Mouse (Mus musculus) liver, embryonic 12.5 days (tissue): ENCODE measurements around the gene Gnat1. TPM values are rescaled to one million over a fixed set of nuclear protein-coding genes. Genes with fewer than 3 reads are reported as not detected.

Experiments used
- ATAC-seq: fragments of 200-750 bp; cut with Nextera tagmentation; 2 replicates; pipeline ENCODE4 v1.8.0; 2017; ENCODE audit warnings: moderate number of reproducible peaks, mild to moderate bottlenecking, moderate library complexity
- H3K27ac ChIP-seq: fragments of 300-500 bp; sonication (generic); 2 replicates; pipeline ENCODE4 v1.5.1; 2016; ENCODE audit warnings: mild to moderate bottlenecking
- H3K27me3 ChIP-seq: fragments of 300-500 bp; sonication (generic); replicated peaks from 2 replicates; pipeline ENCODE4 v1.6.1; 2016; ENCODE audit warnings: mild to moderate bottlenecking, moderate library complexity
- H3K36me3 ChIP-seq: fragments of 300-500 bp; sonication (generic); 2 replicates; pipeline ENCODE4 v1.6.1; 2016; ENCODE audit warnings: mild to moderate bottlenecking, moderate library complexity
- H3K4me1 ChIP-seq: fragments of 300-500 bp; sonication (generic); 2 replicates; pipeline ENCODE4 v1.6.1; 2016
- H3K4me2 ChIP-seq: fragments of 300-500 bp; sonication (generic); 2 replicates; pipeline ENCODE4 v1.6.1; 2016; ENCODE audit warnings: mild to moderate bottlenecking, moderate library complexity
- H3K4me3 ChIP-seq: fragments of 300-500 bp; sonication (generic); 2 replicates; pipeline ENCODE4 v1.5.1; 2016; ENCODE audit warnings: mild to moderate bottlenecking, moderate library complexity
- H3K9ac ChIP-seq: fragments of 300-500 bp; sonication (generic); 2 replicates; pipeline ENCODE4 v1.6.1; 2016; ENCODE audit warnings: mild to moderate bottlenecking, moderate library complexity
- H3K9me3 ChIP-seq: fragments of 300-500 bp; sonication (generic); replicated peaks from 2 replicates; pipeline ENCODE4 v1.6.1; 2016; ENCODE audit warnings: mild to moderate bottlenecking, moderate library complexity
- WGBS: fragments of 180-500 bp; shearing (Covaris S2); methylation state at CpG from one replicate; pipeline ENCODE4 v1.1.7; 2016; ENCODE audit not compliant: insufficient replicate concordance; 5-methylcytosine and 5-hydroxymethylcytosine counted together
- polyA plus RNA-seq: library from polyadenylated mRNA; unstranded; fragments of >200 nt; fragmentation: Nextera tagmentation; extraction: Ambion mirVana; gene quantifications from 2 replicates; pipeline ENCODE4 v1.2.1, GENCODE M21; 2016

Gene Gnat1
- 1.9 and 2.4 TPM in 2 replicates for polyA plus RNA-seq

- Histone ChIP-seq H3K27ac (no peak within 1 kb of the TSS), H3K9ac (no peak within 1 kb of the TSS), H3K9me3 (no peaks in the 10 kb centered on the region), H3K36me3 (no peaks in the 10 kb centered on the region), H3K4me3 (no peak within 1 kb of the TSS), H3K27me3 (peaks cover 80% of the 10 kb centered on the region), H3K4me1 (peaks cover 20% of the 10 kb centered on the region), H3K4me2 (no peak within 1 kb of the TSS)
- no peak for ATAC-seq
- WGBS = 35% methylated on average over 5 of the region's 5 CpGs
Observed at GRCm38 (mm10) chr9:107679501-107679900, at the start of gene Gnat1. Gene Gnat1, minus strand, starts transcription at chr9:107679712.

- 28% methylated on average over 6 of the region's 6 CpGs for WGBS
- H3K4me1 ChIP-seq = peaks cover 34% of the 10 kb centered on the region
- H3K4me2 ChIP-seq = no peak overlapping the region
- H3K36me3 ChIP-seq = no peaks in the 10 kb centered on the region
- no peak overlapping the region for H3K9ac ChIP-seq
- H3K27ac ChIP-seq = no peak overlapping the region
- peaks cover 12% of the 10 kb centered on the region for H3K27me3 ChIP-seq
- ATAC-seq = no peak
- no peaks in the 10 kb centered on the region for H3K9me3 ChIP-seq
- no peak overlapping the region for H3K4me3 ChIP-seq
Observed at GRCm38 (mm10) chr9:107728919-107729670, 49.6 kb upstream of the Gnat1 start.

GRCm38 (mm10) chr9:107727041-107727440, 47.5 kb upstream of the Gnat1 start:
- peaks cover 31% of the 10 kb centered on the region for H3K27me3 ChIP-seq
- H3K9ac ChIP-seq = no peak overlapping the region
- no peak overlapping the region for H3K4me2 ChIP-seq
- H3K9me3 ChIP-seq = no peaks in the 10 kb centered on the region
- peaks cover 48% of the 10 kb centered on the region for H3K4me1 ChIP-seq
- H3K4me3 ChIP-seq = no peak overlapping the region
- ATAC-seq = no peak
- 58% methylated on average over 3 of the region's 3 CpGs for WGBS
- no peaks in the 10 kb centered on the region for H3K36me3 ChIP-seq
- H3K27ac ChIP-seq = no peak overlapping the region

- peaks cover 48% of the 10 kb centered on the region for H3K4me1 ChIP-seq
- H3K27ac ChIP-seq = peak overlapping the region; percentile 33
- no peaks in the 10 kb centered on the region for H3K36me3 ChIP-seq
- no peak overlapping the region for H3K4me3 ChIP-seq
- no peak overlapping the region for H3K9ac ChIP-seq
- H3K4me2 ChIP-seq = no peak overlapping the region
- peaks cover 37% of the 10 kb centered on the region for H3K27me3 ChIP-seq
- WGBS = 84% methylated on average over 1 of the region's 1 CpGs
- H3K9me3 ChIP-seq = no peaks in the 10 kb centered on the region
- peak; percentile 36; the same call in 1 of the 2 replicates for ATAC-seq
Observed at GRCm38 (mm10) chr9:107724796-107725195, 45.3 kb upstream of the Gnat1 start.

GRCm38 (mm10) chr9:107723794-107724531, 44.5 kb upstream of the Gnat1 start:
- H3K4me1 ChIP-seq = peaks cover 45% of the 10 kb centered on the region
- peaks cover 40% of the 10 kb centered on the region for H3K27me3 ChIP-seq
- no peak overlapping the region for H3K4me3 ChIP-seq
- no peaks in the 10 kb centered on the region for H3K36me3 ChIP-seq
- ATAC-seq = 0 out of 2 replicates have a peak, but pooled peaks have one; percentile 28
- peak overlapping the region; percentile 34 for H3K4me2 ChIP-seq
- H3K9ac ChIP-seq = no peak overlapping the region
- H3K27ac ChIP-seq = peak overlapping the region; percentile 33; the same call in 1 of the 2 replicates
- H3K9me3 ChIP-seq = no peaks in the 10 kb centered on the region
- 3% methylated on average over 10 of the region's 11 CpGs for WGBS

GRCm38 (mm10) chr9:107723292-107723691, 43.8 kb upstream of the Gnat1 start:
- Histone ChIP-seq H3K36me3 (no peaks in the 10 kb centered on the region), H3K4me3 (no peak overlapping the region), H3K9me3 (no peaks in the 10 kb centered on the region), H3K4me2 (peak overlapping the region; percentile 34), H3K27ac (peak overlapping the region; percentile 11; the same call in 1 of the 2 replicates), H3K27me3 (peaks cover 45% of the 10 kb centered on the region), H3K9ac (no peak overlapping the region), H3K4me1 (peaks cover 39% of the 10 kb centered on the region)
- ATAC-seq = peak; percentile 43
- WGBS = 14% methylated on average over 6 of the region's 6 CpGs

- ATAC-seq = no peak
- Histone ChIP-seq H3K27ac (no peak overlapping the region), H3K9me3 (no peaks in the 10 kb centered on the region), H3K36me3 (no peaks in the 10 kb centered on the region), H3K27me3 (peaks cover 78% of the 10 kb centered on the region), H3K4me3 (no peak overlapping the region), H3K9ac (no peak overlapping the region), H3K4me1 (peaks cover 22% of the 10 kb centered on the region), H3K4me2 (no peak overlapping the region)
- 66% methylated on average over 10 of the region's 10 CpGs for WGBS
Observed at GRCm38 (mm10) chr9:107718781-107719540, 39.4 kb upstream of the Gnat1 start.

- ATAC-seq = no peak
- no peaks in the 10 kb centered on the region for H3K9me3 ChIP-seq
- H3K4me1 ChIP-seq = peaks cover 14% of the 10 kb centered on the region
- H3K27ac ChIP-seq = 0 out of 2 replicates have a peak overlapping the region, but pooled peaks have one; percentile 39
- H3K27me3 ChIP-seq = peaks cover 75% of the 10 kb centered on the region
- H3K4me2 ChIP-seq = no peak overlapping the region
- no peaks in the 10 kb centered on the region for H3K36me3 ChIP-seq
- no peak overlapping the region for H3K9ac ChIP-seq
- WGBS = 79% methylated on average over 6 of the region's 6 CpGs
- H3K4me3 ChIP-seq = no peak overlapping the region
Observed at GRCm38 (mm10) chr9:107716951-107717350, 37.4 kb upstream of the Gnat1 start.

- Histone ChIP-seq H3K4me2 (no peak overlapping the region), H3K27me3 (peaks cover 80% of the 10 kb centered on the region), H3K9ac (no peak overlapping the region), H3K4me3 (no peak overlapping the region), H3K27ac (no peak overlapping the region), H3K9me3 (no peaks in the 10 kb centered on the region), H3K4me1 (peaks cover 14% of the 10 kb centered on the region), H3K36me3 (no peaks in the 10 kb centered on the region)
- ATAC-seq = no peak
- 55% methylated on average over 2 of the region's 2 CpGs for WGBS
Observed at GRCm38 (mm10) chr9:107715632-107716031, 36.1 kb upstream of the Gnat1 start.

GRCm38 (mm10) chr9:107714221-107714952, 34.9 kb upstream of the Gnat1 start:
- WGBS = 29% methylated on average over 12 of the region's 12 CpGs
- H3K36me3 ChIP-seq = no peaks in the 10 kb centered on the region
- peaks cover 92% of the 10 kb centered on the region for H3K27me3 ChIP-seq
- peaks cover 24% of the 10 kb centered on the region for H3K4me1 ChIP-seq
- no peak overlapping the region for H3K9ac ChIP-seq
- H3K4me3 ChIP-seq = no peak overlapping the region
- H3K9me3 ChIP-seq = no peaks in the 10 kb centered on the region
- no peak overlapping the region for H3K4me2 ChIP-seq
- ATAC-seq = no peak
- no peak overlapping the region for H3K27ac ChIP-seq
